Mouse (Mus musculus) cerebellum, adult 2 months (tissue): Measurements from ENCODE around the gene Adora2a. TPM values are rescaled to one million over a fixed set of nuclear protein-coding genes. Genes with fewer than 3 reads are reported as not detected.

Experiments
- DNase-seq, 2 experiments: peaks; one replicate each; pipeline ENCODE4 v3.0.0; 2021
- H3K27ac ChIP-seq: fragments of 200-500 bp; 2 replicates; pipeline ENCODE4 v1.5.1; 2012; ENCODE audit warnings: low read length, control low read depth, inconsistent platforms; ENCODE audit not compliant: insufficient read depth
- H3K27me3 ChIP-seq: fragments of 200-500 bp; 2 replicates; pipeline ENCODE4 v1.6.1; 2012; ENCODE audit warnings: inconsistent platforms, mild to moderate bottlenecking, low read length, moderate library complexity; ENCODE audit not compliant: control insufficient read depth, insufficient read depth
- H3K4me1 ChIP-seq: fragments of 200-500 bp; 2 replicates; pipeline ENCODE4 v1.6.1; 2011; ENCODE audit warnings: low read length; ENCODE audit not compliant: control insufficient read depth, insufficient read depth
- H3K4me3 ChIP-seq: fragments of 200-500 bp; replicated peaks from 2 replicates; pipeline ENCODE3; 2011; ENCODE audit warnings: mild to moderate bottlenecking, low read depth, low read length, control low read depth; ENCODE audit not compliant: insufficient read depth
- CTCF ChIP-seq: fragments of 200-500 bp; IDR thresholded peaks from 2 replicates; pipeline ENCODE4 v1.5.1; 2011; ENCODE audit warnings: low read depth, mild to moderate bottlenecking, control low read depth, low read length, moderate library complexity, borderline replicate concordance; ENCODE audit not compliant: insufficient read depth
- POLR2A ChIP-seq: fragments of 200-500 bp; IDR thresholded peaks from 2 replicates; pipeline ENCODE4 v1.6.1; 2011; ENCODE audit warnings: low read length, control low read depth, borderline replicate concordance; ENCODE audit not compliant: insufficient read depth
- WGBS: fragments of 180-500 bp; shearing (Covaris S2); methylation state at CpG from one replicate; pipeline ENCODE4 v1.1.7; 2018; 5-methylcytosine and 5-hydroxymethylcytosine counted together
- polyA plus RNA-seq: library from polyadenylated mRNA; depleted of rRNA; stranded (reverse); fragments of >200 nt; gene quantifications from 2 replicates; pipeline ENCODE4 v1.2.3, GENCODE M21; 2012; rRNA removed

The Adora2a gene
- 2.5 and 3.1 TPM in 2 replicates for polyA plus RNA-seq

DNA sequence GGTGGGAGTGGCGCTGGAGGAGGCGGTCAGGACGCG lies at the start of gene Adora2a:
Adora2a (plus strand) TSS at position 6 of the 36 bp plus-strand sequence.
- DNase-seq = no peak
- WGBS = 6% methylated on average over 4 of the region's 4 CpGs
- Histone ChIP-seq H3K4me1 (0 out of 2 replicates have a peak, but pooled peaks cover 3% of the 10 kb centered on the region), H3K4me3 (no peak within 1 kb of the TSS), H3K27me3 (no peaks in the 10 kb centered on the region; the same call in 1 of the 2 replicates), H3K27ac (no peak within 1 kb of the TSS)
- no peak for TF ChIP-seq POLR2A
- TF ChIP-seq CTCF = no peak

GRCm38 (mm10) chr10:75273020-75273419 lies 43.7 kb upstream of the Adora2a start:
- Histone ChIP-seq H3K4me1 (no peaks in the 10 kb centered on the region), H3K27me3 (no peaks in the 10 kb centered on the region), H3K27ac (no peak overlapping the region), H3K4me3 (no peak overlapping the region)
- TF ChIP-seq CTCF (no peak), POLR2A (no peak)
- DNase-seq = no peak
- 95% methylated on average over 4 of the region's 4 CpGs for WGBS

GRCm38 (mm10) chr10:75276427-75277013 lies 40.2 kb upstream of the Adora2a start:
- no peaks in the 10 kb centered on the region for H3K27me3 ChIP-seq
- WGBS = 91% methylated on average over 12 of the region's 12 CpGs
- H3K4me1 ChIP-seq = no peaks in the 10 kb centered on the region
- DNase-seq = no peak
- no peak for TF ChIP-seq POLR2A
- no peak for TF ChIP-seq CTCF
- no peak overlapping the region for H3K4me3 ChIP-seq
- H3K27ac ChIP-seq = no peak overlapping the region

GRCm38 (mm10) chr10:75277501-75277900 lies 39.2 kb upstream of the Adora2a start:
- Histone ChIP-seq H3K27me3 (no peaks in the 10 kb centered on the region), H3K27ac (no peak overlapping the region), H3K4me3 (no peak overlapping the region), H3K4me1 (no peaks in the 10 kb centered on the region)
- TF ChIP-seq CTCF = peak; percentile 43; the same call in 1 of the 2 replicates
- TF ChIP-seq POLR2A = no peak
- DNase-seq = peak in 1 of 2 experiments; percentile 29
- WGBS = 79% methylated on average over 1 of the region's 1 CpGs

DNA sequence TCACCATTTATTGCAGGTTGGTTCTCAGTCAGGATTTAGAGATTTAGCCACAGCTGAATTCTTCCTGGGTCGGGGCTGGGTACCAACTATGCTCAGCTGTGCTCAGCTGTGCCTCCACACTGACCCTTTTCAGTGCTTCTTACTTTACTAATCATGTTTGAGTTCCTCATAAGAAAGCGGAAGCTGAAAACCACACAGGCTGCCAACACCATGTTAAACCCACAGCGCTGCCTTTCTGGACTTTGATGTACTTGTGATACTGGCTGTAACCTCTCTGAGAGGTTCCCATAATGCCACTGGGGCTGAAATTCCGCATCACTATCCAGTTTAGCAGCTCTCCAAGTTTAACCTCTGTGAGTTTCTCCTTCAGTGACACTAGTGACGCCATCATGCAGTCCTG lies 34.0 kb upstream of the Adora2a start:
- TF ChIP-seq POLR2A = no peak
- TF ChIP-seq CTCF = no peak
- Histone ChIP-seq H3K27me3 (no peaks in the 10 kb centered on the region; the same call in 1 of the 2 replicates), H3K4me3 (no peak overlapping the region), H3K4me1 (no peaks in the 10 kb centered on the region), H3K27ac (no peak overlapping the region)
- no peak for DNase-seq
- WGBS = 84% methylated on average over 5 of the region's 5 CpGs

DNA sequence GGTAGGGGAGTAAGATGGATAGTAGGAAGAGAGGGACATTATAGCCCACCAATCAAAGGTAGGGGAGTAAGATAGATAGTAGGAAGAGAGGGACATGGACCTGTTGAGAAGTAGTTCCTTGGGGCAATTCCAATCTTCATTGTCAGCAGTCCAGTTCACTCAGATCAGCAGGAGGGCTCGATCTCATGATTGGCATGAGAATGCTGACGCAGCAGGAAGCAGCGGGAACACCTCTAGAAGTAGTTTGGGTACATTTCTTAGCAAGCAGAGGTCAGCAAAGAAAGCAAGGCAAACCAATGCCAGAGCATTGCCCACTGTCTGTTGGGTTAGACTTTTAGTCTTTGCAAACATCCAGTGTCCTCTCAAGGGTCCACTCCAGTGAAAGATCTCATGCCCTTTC lies 32.9 kb upstream of the Adora2a start:
- H3K27me3 ChIP-seq = no peaks in the 10 kb centered on the region; the same call in 1 of the 2 replicates
- H3K4me3 ChIP-seq = no peak overlapping the region
- TF ChIP-seq POLR2A = no peak
- no peak for TF ChIP-seq CTCF
- 76% methylated on average over 3 of the region's 3 CpGs for WGBS
- DNase-seq = no peak
- H3K4me1 ChIP-seq = no peaks in the 10 kb centered on the region
- no peak overlapping the region for H3K27ac ChIP-seq

GRCm38 (mm10) chr10:75288579-75288978 lies 28.1 kb upstream of the Adora2a start:
- no peak for DNase-seq
- Histone ChIP-seq H3K27ac (no peak overlapping the region), H3K4me1 (no peaks in the 10 kb centered on the region), H3K27me3 (no peaks in the 10 kb centered on the region; the same call in 1 of the 2 replicates), H3K4me3 (no peak overlapping the region)
- no peak for TF ChIP-seq CTCF
- TF ChIP-seq POLR2A = no peak
- WGBS = 87% methylated on average over 7 of the region's 7 CpGs

DNA sequence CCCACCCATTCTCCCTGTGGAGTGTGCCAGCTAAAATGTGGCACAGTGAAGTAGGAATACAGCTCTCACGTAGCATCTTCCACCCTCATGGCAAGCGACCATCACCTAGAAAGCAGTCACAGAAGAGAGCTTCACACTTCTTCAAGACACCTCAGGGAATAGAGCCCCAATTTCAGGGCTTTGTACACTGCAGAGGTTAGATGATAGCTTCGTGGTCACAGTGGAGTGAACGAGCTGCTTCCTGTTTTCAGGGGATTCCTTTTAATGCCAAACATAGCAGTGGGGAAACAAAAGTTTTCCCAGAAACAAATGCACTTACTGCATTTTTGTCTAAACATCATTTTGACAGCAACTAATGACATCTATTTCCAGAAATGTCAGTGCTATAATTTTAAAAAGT lies 27.3 kb upstream of the Adora2a start:
- no peak overlapping the region for H3K27ac ChIP-seq
- TF ChIP-seq POLR2A (no peak), CTCF (no peak)
- no peak overlapping the region for H3K4me3 ChIP-seq
- no peaks in the 10 kb centered on the region; the same call in 1 of the 2 replicates for H3K27me3 ChIP-seq
- H3K4me1 ChIP-seq = no peaks in the 10 kb centered on the region
- no peak for DNase-seq
- 72% methylated on average over 4 of the region's 4 CpGs for WGBS

DNA sequence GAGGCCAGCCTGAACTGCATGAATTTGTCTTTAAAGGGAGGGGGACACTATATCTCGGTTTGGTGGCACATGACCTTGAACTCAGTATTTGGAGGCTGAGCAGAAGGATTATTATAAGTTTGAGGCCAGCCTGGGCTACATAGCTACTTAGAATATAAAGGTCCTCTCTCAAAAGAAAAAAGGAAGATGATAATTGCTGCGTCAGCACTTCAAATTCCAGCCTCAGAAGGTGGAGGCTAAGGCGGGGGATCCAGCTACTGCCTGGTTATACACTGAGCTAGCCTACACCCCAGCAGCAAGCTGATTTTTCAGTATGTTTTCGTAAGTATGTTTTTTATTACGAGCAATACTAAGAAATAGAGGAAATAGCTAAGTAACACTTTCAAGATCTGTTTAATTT lies 26.0 kb upstream of the Adora2a start:
- TF ChIP-seq POLR2A (no peak), CTCF (no peak)
- no peak overlapping the region for H3K4me3 ChIP-seq
- no peaks in the 10 kb centered on the region for H3K4me1 ChIP-seq
- peak in 1 of 2 experiments; percentile 1 for DNase-seq
- WGBS = 93% methylated on average over 5 of the region's 5 CpGs
- no peak overlapping the region for H3K27ac ChIP-seq
- H3K27me3 ChIP-seq = no peaks in the 10 kb centered on the region
